Mouse (Mus musculus): Measurements from ENCODE around the gene Wnt5b. TPM values are rescaled to one million over a fixed set of nuclear protein-coding genes. Genes with fewer than 3 reads are reported as not detected.

Gene Wnt5b
- polyA plus RNA-seq, 1 experiment from 2014 or later: 11.4 TPM

GRCm38 (mm10) chr6:119500086-119500485, 44.1 kb downstream of the Wnt5b start:
- Histone ChIP-seq H3K4me2 (ENCODE audit: low read depth, low read length) (no peak overlapping the region), H3K4me3 (ENCODE audit: low read depth, low read length) (no peak overlapping the region), H3K4me1 (ENCODE audit: control insufficient read depth, insufficient read depth, low read length) (0 out of 2 replicates have a peak, but pooled peaks cover 2% of the 10 kb centered on the region), H3K27ac (replicated peaks; ENCODE audit: low read depth, low read length) (no peak overlapping the region), H3K27me3 (replicated peaks; ENCODE audit: control insufficient read depth, insufficient read depth, low read length) (no peaks in the 10 kb centered on the region), H3K9ac (ENCODE audit: low read depth, low read length) (no peak overlapping the region), H3K9me3 (ENCODE audit: control insufficient read depth, low read length) (no peaks in the 10 kb centered on the region), H3K36me3 (ENCODE audit: control insufficient read depth, insufficient read depth, low read length) (no peaks in the 10 kb centered on the region)
- DNase-seq (ENCODE audit: low spot score): no peak
- no peak for ATAC-seq (ENCODE audit: low read depth)
- WGBS: 66% methylated on average over 5 of the region's 5 CpGs

- peak; percentile 87 for ATAC-seq (ENCODE audit: low read depth)
- Histone ChIP-seq H3K4me2 (ENCODE audit: low read depth, low read length) (no peak overlapping the region), H3K9ac (ENCODE audit: low read depth, low read length) (no peak overlapping the region), H3K4me3 (ENCODE audit: low read depth, low read length) (no peak overlapping the region), H3K36me3 (ENCODE audit: control insufficient read depth, insufficient read depth, low read length) (no peaks in the 10 kb centered on the region), H3K27me3 (replicated peaks; ENCODE audit: control insufficient read depth, insufficient read depth, low read length) (no peaks in the 10 kb centered on the region), H3K4me1 (ENCODE audit: control insufficient read depth, insufficient read depth, low read length) (0 out of 2 replicates have a peak, but pooled peaks cover 2% of the 10 kb centered on the region), H3K27ac (replicated peaks; ENCODE audit: low read depth, low read length) (no peak overlapping the region), H3K9me3 (ENCODE audit: control insufficient read depth, low read length) (no peaks in the 10 kb centered on the region)
- DNase-seq (ENCODE audit: low spot score): peak; percentile 93
- 14% methylated on average over 5 of the region's 5 CpGs for WGBS
These were observed 44.9 kb downstream of the Wnt5b start for GRCm38 (mm10) chr6:119499271-119499670.

GRCm38 (mm10) chr6:119492630-119493014, 51.5 kb downstream of the Wnt5b start:
- H3K4me1 ChIP-seq (ENCODE audit: control insufficient read depth, insufficient read depth, low read length): peaks cover 12% of the 10 kb centered on the region
- H3K27ac ChIP-seq (replicated peaks; ENCODE audit: low read depth, low read length): no peak overlapping the region
- H3K4me2 ChIP-seq (ENCODE audit: low read depth, low read length): no peak overlapping the region
- DNase-seq (ENCODE audit: low spot score): no peak
- H3K9ac ChIP-seq (ENCODE audit: low read depth, low read length): no peak overlapping the region
- no peak for ATAC-seq (ENCODE audit: low read depth)
- H3K27me3 ChIP-seq (replicated peaks; ENCODE audit: control insufficient read depth, insufficient read depth, low read length): no peaks in the 10 kb centered on the region
- 44% methylated on average over 7 of the region's 7 CpGs for WGBS
- H3K9me3 ChIP-seq (ENCODE audit: control insufficient read depth, low read length): no peaks in the 10 kb centered on the region
- no peaks in the 10 kb centered on the region for H3K36me3 ChIP-seq (ENCODE audit: control insufficient read depth, insufficient read depth, low read length)
- no peak overlapping the region for H3K4me3 ChIP-seq (ENCODE audit: low read depth, low read length)

GRCm38 (mm10) chr6:119491997-119492629, 52.0 kb downstream of the Wnt5b start:
- peak; percentile 23; the same call in 1 of the 2 replicates for ATAC-seq (ENCODE audit: low read depth)
- peaks cover 12% of the 10 kb centered on the region for H3K4me1 ChIP-seq (ENCODE audit: control insufficient read depth, insufficient read depth, low read length)
- no peaks in the 10 kb centered on the region for H3K9me3 ChIP-seq (ENCODE audit: control insufficient read depth, low read length)
- no peak overlapping the region for H3K4me3 ChIP-seq (ENCODE audit: low read depth, low read length)
- H3K27me3 ChIP-seq (replicated peaks; ENCODE audit: control insufficient read depth, insufficient read depth, low read length): no peaks in the 10 kb centered on the region
- H3K9ac ChIP-seq (ENCODE audit: low read depth, low read length): no peak overlapping the region
- no peaks in the 10 kb centered on the region for H3K36me3 ChIP-seq (ENCODE audit: control insufficient read depth, insufficient read depth, low read length)
- H3K27ac ChIP-seq (replicated peaks; ENCODE audit: low read depth, low read length): no peak overlapping the region
- no peak for DNase-seq (ENCODE audit: low spot score)
- WGBS: 51% methylated on average over 9 of the region's 9 CpGs
- no peak overlapping the region for H3K4me2 ChIP-seq (ENCODE audit: low read depth, low read length)

- peak overlapping the region; percentile 44 for H3K4me2 ChIP-seq (ENCODE audit: low read depth, low read length)
- 30% methylated on average over 11 of the region's 11 CpGs for WGBS
- ATAC-seq (ENCODE audit: low read depth): no peak
- DNase-seq (ENCODE audit: low spot score): no peak
- H3K27me3 ChIP-seq (replicated peaks; ENCODE audit: control insufficient read depth, insufficient read depth, low read length): no peaks in the 10 kb centered on the region
- no peaks in the 10 kb centered on the region for H3K9me3 ChIP-seq (ENCODE audit: control insufficient read depth, low read length)
- H3K4me1 ChIP-seq (ENCODE audit: control insufficient read depth, insufficient read depth, low read length): peaks cover 12% of the 10 kb centered on the region
- H3K4me3 ChIP-seq (ENCODE audit: low read depth, low read length): 0 out of 2 replicates have a peak overlapping the region, but pooled peaks have one; percentile 9
- H3K9ac ChIP-seq (ENCODE audit: low read depth, low read length): no peak overlapping the region
- no peak overlapping the region for H3K27ac ChIP-seq (replicated peaks; ENCODE audit: low read depth, low read length)
- H3K36me3 ChIP-seq (ENCODE audit: control insufficient read depth, insufficient read depth, low read length): no peaks in the 10 kb centered on the region
These were observed 53.1 kb downstream of the Wnt5b start for GRCm38 (mm10) chr6:119491006-119491405.

GRCm38 (mm10) chr6:119490549-119490948, 53.6 kb downstream of the Wnt5b start:
- WGBS: 20% methylated on average over 11 of the region's 11 CpGs
- H3K9ac ChIP-seq (ENCODE audit: low read depth, low read length): no peak overlapping the region
- H3K36me3 ChIP-seq (ENCODE audit: control insufficient read depth, insufficient read depth, low read length): no peaks in the 10 kb centered on the region
- H3K4me2 ChIP-seq (ENCODE audit: low read depth, low read length): peak overlapping the region; percentile 44
- no peak for ATAC-seq (ENCODE audit: low read depth)
- H3K27me3 ChIP-seq (replicated peaks; ENCODE audit: control insufficient read depth, insufficient read depth, low read length): no peaks in the 10 kb centered on the region
- no peak overlapping the region for H3K27ac ChIP-seq (replicated peaks; ENCODE audit: low read depth, low read length)
- H3K9me3 ChIP-seq (ENCODE audit: control insufficient read depth, low read length): no peaks in the 10 kb centered on the region
- peak overlapping the region; percentile 9; the same call in 1 of the 2 replicates for H3K4me3 ChIP-seq (ENCODE audit: low read depth, low read length)
- peaks cover 12% of the 10 kb centered on the region for H3K4me1 ChIP-seq (ENCODE audit: control insufficient read depth, insufficient read depth, low read length)
- no peak for DNase-seq (ENCODE audit: low spot score)

- Histone ChIP-seq H3K36me3 (ENCODE audit: control insufficient read depth, insufficient read depth, low read length) (no peaks in the 10 kb centered on the region), H3K27ac (replicated peaks; ENCODE audit: low read depth, low read length) (no peak overlapping the region), H3K4me1 (ENCODE audit: control insufficient read depth, insufficient read depth, low read length) (peaks cover 12% of the 10 kb centered on the region), H3K9me3 (ENCODE audit: control insufficient read depth, low read length) (no peaks in the 10 kb centered on the region), H3K4me2 (ENCODE audit: low read depth, low read length) (peak overlapping the region; percentile 44), H3K4me3 (ENCODE audit: low read depth, low read length) (no peak overlapping the region), H3K9ac (ENCODE audit: low read depth, low read length) (peak overlapping the region; percentile 35; the same call in 1 of the 2 replicates), H3K27me3 (replicated peaks; ENCODE audit: control insufficient read depth, insufficient read depth, low read length) (no peaks in the 10 kb centered on the region)
- peak; percentile 80 for DNase-seq (ENCODE audit: low spot score)
- WGBS: 5% methylated on average over 5 of the region's 5 CpGs
- peak; percentile 45; the same call in 1 of the 2 replicates for ATAC-seq (ENCODE audit: low read depth)
These were observed 54.4 kb downstream of the Wnt5b start for GRCm38 (mm10) chr6:119489765-119490164.

GRCm38 (mm10) chr6:119487619-119488018, 56.5 kb downstream of the Wnt5b start:
- no peak overlapping the region for H3K27ac ChIP-seq (replicated peaks; ENCODE audit: low read depth, low read length)
- no peak overlapping the region for H3K4me2 ChIP-seq (ENCODE audit: low read depth, low read length)
- no peak overlapping the region for H3K9ac ChIP-seq (ENCODE audit: low read depth, low read length)
- ATAC-seq (ENCODE audit: low read depth): no peak
- H3K27me3 ChIP-seq (replicated peaks; ENCODE audit: control insufficient read depth, insufficient read depth, low read length): no peaks in the 10 kb centered on the region
- H3K4me3 ChIP-seq (ENCODE audit: low read depth, low read length): no peak overlapping the region
- 80% methylated on average over 9 of the region's 9 CpGs for WGBS
- H3K9me3 ChIP-seq (ENCODE audit: control insufficient read depth, low read length): no peaks in the 10 kb centered on the region
- H3K36me3 ChIP-seq (ENCODE audit: control insufficient read depth, insufficient read depth, low read length): peaks cover 16% of the 10 kb centered on the region
- DNase-seq (ENCODE audit: low spot score): no peak
- peaks cover 16% of the 10 kb centered on the region for H3K4me1 ChIP-seq (ENCODE audit: control insufficient read depth, insufficient read depth, low read length)

GRCm38 (mm10) chr6:119487085-119487458, 57.1 kb downstream of the Wnt5b start:
- Histone ChIP-seq H3K27ac (replicated peaks; ENCODE audit: low read depth, low read length) (no peak overlapping the region), H3K4me2 (ENCODE audit: low read depth, low read length) (no peak overlapping the region), H3K4me3 (ENCODE audit: low read depth, low read length) (no peak overlapping the region), H3K4me1 (ENCODE audit: control insufficient read depth, insufficient read depth, low read length) (peaks cover 17% of the 10 kb centered on the region), H3K9me3 (ENCODE audit: control insufficient read depth, low read length) (no peaks in the 10 kb centered on the region), H3K36me3 (ENCODE audit: control insufficient read depth, insufficient read depth, low read length) (peaks cover 16% of the 10 kb centered on the region), H3K27me3 (replicated peaks; ENCODE audit: control insufficient read depth, insufficient read depth, low read length) (no peaks in the 10 kb centered on the region), H3K9ac (ENCODE audit: low read depth, low read length) (no peak overlapping the region)
- DNase-seq (ENCODE audit: low spot score) (no peak), ATAC-seq (ENCODE audit: low read depth) (no peak)
- WGBS: 86% methylated on average over 7 of the region's 7 CpGs

All from embryonic facial prominence, embryonic 14.5 days (tissue).